Mouse (Mus musculus): ENCODE measurements around the gene A830005F24Rik. TPM values are rescaled to one million over a fixed set of nuclear protein-coding genes. Genes with fewer than 3 reads are reported as not detected.
"Not testable (repeated sequence)": the region's sequence is repeated elsewhere in the genome, so short reads cannot be mapped to it uniquely, and the experiment has no call there.

The A830005F24Rik gene
- not detected for total RNA-seq (2021)
- long read RNA-seq, experiment 1, result 0 reads
- long read RNA-seq, experiment 2, result 0 reads

DNA sequence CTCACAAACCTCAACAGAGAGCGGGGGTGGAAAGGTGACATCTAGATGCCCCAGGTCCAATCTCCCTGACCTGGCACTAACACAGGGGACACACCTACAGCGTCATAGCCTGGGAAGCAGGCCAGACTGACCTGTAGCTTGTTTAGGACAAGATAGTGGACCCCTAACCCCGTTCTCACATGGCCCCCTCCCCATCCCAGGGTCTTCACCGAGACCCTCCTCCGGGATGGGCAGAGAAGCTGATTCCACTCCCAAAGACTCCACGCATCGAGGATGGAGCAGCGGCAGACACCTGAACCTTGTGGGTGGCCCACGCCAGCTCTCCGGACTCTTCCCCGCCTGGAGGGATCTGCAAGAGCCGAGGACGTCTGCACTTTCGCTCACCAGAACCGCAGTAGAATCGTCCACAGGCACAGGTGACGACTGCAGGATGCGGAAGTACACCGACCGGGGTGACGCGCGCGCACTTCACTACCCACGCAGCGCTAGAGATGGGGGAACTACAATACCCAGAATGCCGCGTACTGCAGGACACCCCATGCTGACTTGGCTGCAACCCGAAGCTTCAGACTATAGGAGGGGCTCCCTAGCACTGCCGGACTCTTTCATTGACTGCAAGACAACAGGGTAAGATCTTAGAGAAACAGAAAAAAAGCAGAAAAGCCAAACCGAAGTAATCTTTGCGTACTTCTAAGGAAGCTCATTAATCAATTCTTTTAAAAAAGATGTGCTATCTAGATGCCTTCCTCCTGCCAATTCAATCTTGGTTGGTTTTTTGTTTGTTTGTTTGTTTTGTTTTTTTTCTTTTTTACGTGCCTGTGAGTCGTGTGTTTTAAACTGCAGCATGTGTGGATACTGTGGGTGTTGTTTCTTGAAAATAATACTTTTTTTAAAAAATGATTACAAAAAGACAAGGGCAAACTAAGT is at the start of gene A830005F24Rik, which contains the start of gene Zfp169:
Gene A830005F24Rik (plus strand): TSS at position 568 of the 927 bp plus-strand sequence.
Gene Zfp169 (minus strand): TSS at position 449 of the 927 bp plus-strand sequence.
- peak; percentile 86 to 91 for DNase-seq

DNA sequence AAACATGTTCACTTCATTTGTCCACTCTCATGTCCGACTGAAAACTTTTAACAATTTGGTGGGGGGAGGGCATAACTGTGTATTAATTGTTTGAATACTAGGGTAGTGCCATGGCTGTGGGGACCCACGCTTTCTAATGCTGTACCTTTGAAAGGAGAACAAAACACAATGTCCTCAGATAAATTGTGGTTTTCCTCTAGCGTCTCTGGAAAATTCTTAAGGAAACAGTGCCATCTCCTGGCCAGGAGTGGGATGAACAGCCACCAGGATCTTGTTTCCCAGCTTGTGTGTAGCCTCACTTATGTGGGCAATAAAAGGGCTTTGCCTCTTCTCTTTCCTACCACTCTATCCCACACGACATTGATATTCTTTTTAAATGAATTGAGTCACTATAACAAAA is 49.2 kb upstream of the A830005F24Rik start:
- peak; percentile 45 to 83 for DNase-seq

DNA sequence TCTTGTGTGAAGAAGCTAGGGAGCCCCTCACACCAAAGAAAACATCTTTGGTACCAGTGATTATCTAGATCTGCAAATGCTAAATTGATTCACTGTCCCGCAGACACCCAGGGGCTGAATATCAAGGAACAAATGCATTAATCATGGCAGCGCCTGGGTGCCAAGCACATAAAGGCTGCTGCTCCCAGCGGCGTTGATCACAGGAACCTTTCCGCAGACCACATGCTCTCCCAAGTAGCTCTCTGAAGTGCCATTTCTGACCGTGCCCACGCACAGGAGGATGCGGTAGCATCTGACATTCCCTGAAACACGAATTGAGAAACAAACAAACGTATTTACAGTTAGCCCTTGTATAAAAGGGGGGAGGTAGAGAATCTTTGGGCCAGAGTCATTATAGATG is 47.2 kb upstream of the A830005F24Rik start:
- no peak for DNase-seq

DNA sequence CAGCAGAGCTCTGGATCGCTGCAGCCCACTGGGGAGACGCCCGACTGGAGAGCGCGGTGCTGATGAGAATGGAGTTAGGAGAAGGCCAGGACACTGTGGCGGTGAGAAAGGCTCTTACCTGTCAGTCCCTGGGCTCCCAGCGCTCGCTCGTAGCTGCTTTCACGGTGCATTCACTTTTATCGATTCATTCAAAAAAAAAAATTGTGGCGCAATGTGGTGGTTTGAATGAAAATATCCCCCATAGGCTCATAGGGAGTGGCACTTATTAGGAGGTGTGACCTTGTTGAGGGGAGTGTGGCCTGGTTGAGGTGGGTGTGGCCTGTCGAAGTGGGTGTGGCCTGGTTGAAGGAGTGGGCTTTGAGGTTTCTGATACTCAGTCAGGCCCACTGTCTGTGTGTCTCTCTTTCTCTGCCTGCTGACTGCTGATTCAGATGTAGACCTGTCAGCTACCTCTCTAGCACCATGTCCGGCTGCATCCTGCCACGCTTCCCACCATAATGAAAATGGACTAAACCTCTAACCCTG is 44.7 kb upstream of the A830005F24Rik start:
- no peak for DNase-seq

DNA sequence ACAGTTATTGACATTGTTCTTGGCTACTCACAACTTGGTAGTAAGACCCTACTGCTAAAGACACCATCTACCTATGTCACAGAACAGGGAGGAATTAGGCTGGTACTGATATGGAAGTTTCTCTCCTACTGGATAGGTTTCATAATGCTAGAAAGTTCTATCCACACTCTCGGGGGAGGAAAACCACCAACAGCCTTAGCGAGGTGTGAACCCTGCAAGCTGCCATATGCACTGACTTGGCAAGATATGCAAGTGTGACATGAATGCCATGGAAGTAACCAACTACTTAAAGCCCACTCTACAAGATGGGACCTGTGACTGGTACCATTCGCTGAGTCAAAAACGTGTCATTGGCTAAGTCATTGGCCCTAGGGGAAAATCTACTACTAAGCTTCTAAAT is 29.8 kb upstream of the A830005F24Rik start:
- no peak for DNase-seq

DNA sequence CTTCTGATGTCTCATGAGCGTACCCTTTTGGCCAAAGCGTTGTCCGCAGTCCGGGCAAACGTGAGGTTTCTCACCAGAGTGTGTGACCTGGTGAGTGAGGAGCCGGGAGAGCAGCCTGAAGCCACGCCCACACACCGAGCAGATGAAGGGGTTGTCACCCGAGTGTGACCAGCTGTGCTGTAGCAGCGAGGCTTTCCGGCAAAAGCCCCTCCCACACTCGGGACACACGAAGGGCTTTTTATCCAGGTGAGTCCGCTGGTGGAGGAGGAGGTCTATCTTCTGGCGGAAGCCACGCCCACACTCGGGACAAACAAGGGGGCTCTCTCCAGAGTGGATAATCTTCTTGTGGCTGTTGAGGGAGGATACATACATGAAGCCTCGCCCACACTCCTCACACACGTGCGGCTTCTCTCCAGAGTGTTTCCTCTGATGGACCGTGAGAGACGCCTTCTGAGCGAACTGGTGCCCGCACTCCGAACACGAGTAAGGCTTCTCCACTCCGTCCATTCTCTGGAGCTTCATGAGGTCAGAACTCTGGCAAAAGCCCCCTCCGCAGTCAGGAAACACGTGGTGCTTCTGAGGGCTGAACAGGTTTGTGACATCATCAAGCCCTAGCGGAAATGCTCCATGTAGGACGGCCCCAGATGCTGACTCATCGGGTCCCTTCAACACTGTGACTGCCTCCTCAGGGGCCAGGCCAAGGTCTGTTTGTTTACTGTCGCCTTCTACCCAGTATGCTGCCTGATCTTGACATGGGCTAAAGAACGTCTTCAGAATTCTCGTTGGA is 22.8 kb upstream of the A830005F24Rik start:
- DNase-seq, result no peak

DNA sequence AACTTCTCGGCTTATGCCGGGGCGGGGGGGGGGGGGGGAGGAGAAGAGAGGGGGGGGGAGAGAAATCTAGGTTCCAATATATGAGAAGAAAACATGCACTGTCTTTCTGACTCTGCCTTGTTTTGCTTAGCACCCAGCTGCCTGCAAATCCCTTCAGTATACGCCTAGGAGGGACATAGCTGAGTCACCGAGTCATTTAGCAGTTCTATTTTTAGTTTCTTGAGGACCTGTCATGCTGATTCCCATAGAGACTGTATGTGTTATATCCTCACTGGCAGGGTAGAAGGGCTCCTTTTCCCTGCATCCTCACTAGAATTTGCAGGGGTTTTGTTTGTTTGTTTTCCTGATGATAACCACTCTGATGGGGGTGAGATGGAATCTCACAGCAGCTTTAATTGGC is 20.2 kb upstream of the A830005F24Rik start:
- peak; percentile 29 to 50 for DNase-seq

DNA sequence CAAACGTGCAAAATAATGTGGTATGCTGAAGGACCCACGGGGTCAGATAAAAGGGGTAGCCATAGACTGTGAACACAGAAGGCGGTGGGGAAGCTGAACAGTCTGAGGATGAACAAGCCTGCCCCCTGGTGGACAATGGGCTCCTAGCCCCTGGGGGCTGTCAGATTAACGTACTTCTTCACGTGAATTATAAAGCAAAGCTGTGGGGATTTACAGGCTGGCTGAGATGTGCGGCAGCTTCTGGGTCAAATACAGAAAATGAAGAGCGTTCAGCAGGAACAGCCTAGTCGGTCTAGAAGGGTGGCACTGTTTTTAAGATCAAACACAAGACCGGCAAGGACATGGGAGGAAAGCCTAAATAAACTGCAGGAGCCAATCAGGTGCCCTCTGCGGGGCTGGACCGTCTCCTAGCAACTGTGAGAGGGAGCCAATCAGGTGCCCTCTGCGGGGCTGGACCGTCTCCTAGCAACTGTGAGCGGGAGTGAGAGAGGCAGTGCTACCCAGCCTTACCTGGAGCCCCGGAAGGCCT is 15.6 kb upstream of the A830005F24Rik start:
- peak; percentile 16 to 77 for DNase-seq

DNA sequence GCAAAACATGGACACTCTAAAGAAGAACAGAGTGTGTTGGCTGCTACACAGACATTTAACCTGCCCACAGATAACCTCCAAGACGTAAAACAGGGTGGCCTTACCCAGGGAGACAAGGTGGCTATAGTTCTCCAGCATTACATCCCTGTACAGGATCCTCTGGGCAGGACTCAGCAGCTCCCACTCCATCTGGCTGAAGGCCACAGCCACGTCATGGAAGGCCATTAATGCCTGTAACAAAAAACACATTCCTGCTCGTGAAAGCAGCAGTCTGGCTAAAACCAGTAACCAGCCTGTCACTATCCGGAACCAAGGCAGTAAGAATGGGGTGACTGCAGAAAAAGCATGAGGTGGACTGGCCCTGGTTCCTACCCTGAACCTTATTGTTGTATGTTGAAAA is 14.7 kb upstream of the A830005F24Rik start:
- no peak for DNase-seq

DNA sequence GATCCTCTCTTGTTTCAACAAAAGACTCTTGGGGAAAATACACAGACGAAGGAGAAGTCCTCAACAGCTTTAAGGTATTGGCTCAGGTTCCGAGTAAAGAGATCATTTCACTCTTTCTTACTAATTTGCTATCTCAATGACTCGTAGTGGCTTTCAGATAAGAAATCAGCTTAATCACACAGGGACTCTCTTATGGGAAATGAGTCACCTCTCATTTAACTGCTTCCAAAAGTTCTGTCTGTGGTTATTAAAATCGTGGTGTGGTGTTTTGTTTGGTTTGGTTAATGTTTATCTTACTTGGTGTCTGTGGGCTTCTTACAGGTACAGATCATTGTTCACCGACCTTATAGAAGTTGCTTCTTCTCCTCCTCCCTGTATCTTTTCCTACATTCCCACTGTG is 10.9 kb upstream of the A830005F24Rik start:
- DNase-seq, result no peak

DNA sequence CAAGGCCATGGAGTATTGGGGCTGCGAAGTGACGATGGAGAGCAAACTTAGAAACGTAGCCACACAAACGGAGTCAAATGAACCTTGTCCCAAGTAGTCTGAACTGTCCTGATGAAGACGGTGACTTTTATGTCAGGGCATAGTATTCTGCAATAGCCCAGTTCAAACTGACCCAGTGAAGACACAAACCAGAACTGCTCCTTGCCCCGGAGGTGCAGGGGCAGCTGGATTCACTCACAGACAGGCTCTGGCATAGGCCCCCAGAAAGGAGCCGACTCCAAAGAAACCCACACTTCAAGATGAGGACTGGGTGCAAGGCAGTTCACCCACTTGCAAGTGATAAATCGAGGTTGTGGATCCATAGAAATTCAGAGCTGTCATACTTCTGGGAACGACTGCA is 4.7 kb upstream of the A830005F24Rik start:
- DNase-seq, result no peak

DNA sequence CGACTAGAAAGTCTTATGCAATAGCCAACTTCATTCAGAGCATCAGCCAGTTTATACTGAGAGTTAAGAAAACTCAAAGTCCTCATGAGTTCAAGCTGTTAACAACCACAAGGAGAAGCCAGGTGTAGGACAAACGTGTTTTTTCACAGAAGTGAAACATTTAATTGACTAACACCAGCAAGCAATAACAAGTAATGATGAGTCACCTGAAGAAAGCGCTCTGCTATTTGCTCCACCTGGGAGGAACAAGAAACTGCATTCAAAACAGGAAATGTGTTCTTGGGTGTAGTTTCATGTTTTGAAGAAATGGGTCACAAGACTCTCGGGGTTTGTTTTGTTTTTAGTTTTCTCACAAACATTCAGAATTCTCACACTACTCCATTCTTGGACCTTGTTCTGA is 2.5 kb downstream of the A830005F24Rik start:
- DNase-seq, result no peak

DNA sequence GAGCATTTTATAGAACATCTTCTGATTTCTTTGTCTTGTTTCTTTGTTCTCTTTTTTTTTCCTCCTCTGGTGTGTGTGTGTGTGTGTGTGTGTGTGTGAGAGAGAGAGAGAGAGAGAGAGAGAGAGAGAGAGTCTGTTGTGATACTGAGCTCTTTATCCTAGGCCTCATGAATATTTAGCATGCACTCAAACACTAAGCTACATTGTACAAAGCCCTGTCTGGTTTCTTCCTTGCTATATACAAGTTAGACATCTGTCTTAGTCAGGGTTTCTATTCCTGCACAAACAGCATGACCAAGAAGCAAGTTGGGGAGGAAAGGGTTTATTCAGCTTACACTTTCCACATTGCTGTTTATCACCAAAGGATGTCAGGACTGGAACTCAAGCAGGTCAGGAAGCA is 5.8 kb downstream of the A830005F24Rik start:
- not testable (repeated sequence) for DNase-seq

DNA sequence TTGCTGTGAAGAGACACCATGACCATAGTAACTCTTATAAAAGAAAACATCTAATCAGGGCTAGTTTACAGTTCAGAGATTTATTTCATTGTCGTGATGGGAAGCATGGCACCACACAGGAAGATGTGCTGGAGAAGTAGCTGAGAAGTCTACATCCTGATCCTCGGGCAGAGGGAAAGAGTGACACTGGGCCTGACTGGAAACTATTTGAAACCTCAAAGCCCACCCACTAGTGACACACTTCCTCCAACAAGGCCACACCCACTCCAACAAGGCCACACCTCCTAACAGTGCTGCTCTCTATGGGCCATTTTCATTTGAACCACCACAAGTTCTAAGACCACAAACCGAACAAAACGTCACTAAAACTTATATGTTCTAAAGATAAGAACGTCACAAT is 12.4 kb downstream of the A830005F24Rik start:
- no peak for DNase-seq

DNA sequence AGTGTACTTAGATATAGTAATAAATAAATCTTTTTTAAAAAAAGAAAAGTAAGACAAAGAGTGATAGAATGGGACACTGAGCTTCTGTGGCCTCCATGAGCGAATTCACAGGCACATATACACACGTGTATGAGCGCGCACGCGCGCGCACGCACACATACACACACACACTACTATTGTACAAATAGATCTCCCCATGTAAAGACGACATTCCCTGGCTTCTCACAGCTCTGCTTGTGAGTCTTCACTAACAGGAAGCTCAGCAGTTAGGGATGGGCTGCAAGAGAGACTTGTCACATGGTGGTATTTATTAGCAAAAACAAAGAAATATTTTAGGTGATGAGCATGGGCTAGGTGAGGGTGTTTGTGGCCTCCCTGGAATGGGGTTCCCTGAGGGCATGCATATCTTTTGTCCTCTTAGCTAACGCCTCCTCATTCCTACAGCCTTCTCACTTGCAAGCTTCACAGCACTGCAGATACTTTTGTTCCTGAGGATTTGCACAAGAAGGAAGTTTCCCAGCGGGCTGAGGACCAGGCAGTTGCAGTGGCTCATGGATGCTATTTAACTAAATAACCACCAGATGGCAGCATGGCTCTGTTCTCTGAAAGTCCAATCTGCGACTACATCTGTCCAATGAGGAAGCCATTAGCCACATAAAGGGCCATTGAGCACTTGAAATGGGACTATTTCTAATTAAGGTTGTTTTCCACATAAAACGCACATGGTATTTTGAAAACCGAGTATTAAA is 14.9 kb downstream of the A830005F24Rik start:
- peak; percentile 80 to 85 for DNase-seq

DNA sequence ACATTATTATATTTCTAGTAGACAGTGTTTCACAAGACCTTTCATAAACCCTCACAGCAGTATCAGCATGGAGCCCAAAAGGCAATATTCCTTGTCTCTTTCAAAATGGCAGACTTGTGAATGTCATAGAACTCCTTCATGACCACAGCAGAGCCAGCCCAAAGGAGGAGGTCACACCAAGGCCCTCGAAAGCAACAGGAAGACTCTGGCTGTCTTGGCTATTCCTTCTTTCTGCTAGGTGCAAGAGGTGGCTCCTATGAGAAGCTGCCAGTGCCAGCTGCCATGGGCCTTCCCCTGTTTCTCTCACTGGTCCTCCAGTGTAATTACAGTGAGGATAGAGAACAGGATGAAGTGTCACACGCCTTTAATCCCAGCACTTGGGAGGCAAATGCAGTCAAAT is 15.7 kb downstream of the A830005F24Rik start:
- DNase-seq, result no peak

DNA sequence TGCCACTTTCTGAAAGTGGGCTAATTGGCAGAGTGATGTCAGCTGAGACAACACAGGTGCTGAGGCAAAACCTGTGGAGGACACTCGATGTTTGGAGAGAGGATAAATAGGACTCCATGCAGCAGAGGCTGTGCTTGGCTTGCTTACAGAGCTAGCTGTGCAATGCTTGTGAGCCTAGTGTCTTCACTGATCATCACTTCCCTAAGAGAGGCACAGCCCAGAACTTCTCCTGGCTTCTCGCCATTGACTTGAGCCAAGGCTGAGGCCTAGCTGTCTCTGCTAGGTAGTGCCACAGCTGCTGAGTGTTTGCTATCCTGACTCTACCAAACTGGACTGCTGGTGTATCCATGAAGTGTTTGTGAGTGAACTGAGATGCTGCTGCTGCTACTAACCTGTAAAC is 17.3 kb downstream of the A830005F24Rik start:
- peak; percentile 61 to 67 for DNase-seq

DNA sequence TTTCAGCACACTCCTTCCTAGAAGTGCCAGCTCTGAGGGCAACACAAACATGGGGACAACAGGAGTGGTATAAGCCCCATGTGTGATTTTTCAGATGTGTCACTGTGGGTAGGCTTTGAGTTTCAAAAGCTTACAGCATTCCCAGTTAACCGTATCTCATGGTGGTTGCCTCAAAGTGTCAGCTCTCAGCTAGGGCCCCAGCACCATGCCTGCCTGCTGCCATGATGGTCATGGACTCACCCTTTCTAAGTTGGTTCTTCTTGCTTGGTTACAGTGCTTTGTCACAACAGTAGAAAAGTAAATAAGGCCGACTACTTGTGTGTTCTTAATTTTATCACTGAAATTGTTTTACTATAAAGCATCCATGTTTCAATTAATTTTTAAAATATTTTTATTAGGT is 18.1 kb downstream of the A830005F24Rik start:
- no peak for DNase-seq

DNA sequence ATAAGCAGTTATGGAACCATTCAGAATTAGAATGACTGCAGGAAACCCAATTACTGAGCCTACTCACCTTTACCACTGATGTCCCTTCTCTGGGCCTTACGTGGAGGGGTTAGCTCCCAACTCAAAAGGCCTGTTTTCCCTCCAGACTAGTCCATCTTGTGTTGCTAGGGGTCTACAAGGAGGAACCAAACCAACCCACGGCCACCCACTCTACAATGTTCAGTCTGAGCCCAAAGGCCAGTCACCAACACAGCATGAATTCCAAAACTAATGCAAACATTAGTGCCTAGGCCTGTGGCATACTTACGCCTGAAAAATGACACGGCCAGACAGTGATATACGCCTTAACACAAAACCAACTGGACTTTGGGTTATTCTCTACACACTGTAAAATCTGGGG is 20.1 kb downstream of the A830005F24Rik start:
- DNase-seq, result no peak

DNA sequence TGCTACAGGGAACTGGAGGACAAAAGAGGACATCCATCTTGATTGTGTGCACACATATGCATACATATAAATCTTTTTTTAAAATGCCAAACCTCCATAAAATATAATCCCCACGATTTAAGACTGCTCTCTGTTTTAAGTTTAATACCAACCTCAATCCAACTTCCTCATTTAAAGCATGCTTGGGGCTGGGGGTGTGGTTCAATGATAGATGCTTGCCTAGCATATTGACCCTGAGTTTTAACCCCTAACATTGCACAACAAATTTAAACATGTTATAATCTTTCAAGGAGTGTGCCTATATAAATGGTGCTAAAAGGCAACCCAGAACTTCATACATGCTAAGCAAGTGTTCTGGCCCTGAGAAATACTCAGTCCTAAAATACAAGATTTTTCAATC is 27.1 kb downstream of the A830005F24Rik start:
- no peak for DNase-seq

DNA sequence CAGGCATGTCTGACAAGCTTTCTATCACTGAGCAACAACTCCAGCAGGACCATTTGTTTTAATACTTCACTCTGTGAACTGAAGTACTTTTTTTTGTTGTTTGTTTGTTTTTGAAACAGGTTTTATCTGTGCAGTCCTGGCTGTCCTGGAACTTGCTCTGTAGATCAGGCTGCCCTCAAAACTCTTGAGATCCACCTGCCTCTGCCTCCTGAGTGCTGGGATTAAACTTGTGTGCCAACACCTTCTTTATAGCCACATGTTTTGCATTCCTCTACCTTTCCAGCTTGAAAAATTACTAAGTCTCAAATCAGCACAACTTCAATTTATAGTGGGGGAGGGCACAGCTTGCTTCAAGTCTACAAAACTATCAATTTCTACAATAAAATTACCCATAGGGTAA is 31.0 kb downstream of the A830005F24Rik start:
- no peak for DNase-seq

DNA sequence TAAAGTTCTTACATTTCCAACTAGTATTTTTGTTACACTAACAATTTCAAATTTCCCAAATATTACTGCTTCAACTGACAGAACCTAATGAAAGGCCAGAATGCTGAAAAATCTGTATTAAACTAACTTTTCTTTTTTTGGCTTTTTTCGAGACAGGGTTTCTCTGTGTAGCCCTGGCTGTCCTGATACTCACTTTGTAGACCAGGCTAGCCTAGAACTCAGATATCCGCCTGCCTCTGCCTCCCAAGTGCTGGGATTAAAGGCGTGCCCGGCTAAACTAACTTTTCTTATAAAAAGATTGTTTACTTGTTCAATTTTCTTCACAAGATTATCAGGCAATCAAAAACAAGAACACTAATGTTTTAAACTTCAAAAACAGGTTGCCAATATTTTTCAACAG is 31.5 kb downstream of the A830005F24Rik start:
- DNase-seq, result no peak

All from heart, adult 18-20 months (tissue).